Mouse (Mus musculus): ENCODE results near the gene Zfp580. TPM values are rescaled to one million over a fixed set of nuclear protein-coding genes. Genes with fewer than 3 reads are reported as not detected.
A peak's percentile ranks its signal among the peaks of the same experiment; 100 is the strongest.
"Not testable (repeated sequence)": the region's sequence is repeated elsewhere in the genome, so short reads cannot be mapped to it uniquely, and the experiment has no call there.

The Zfp580 gene
- polyA plus RNA-seq, 1 experiment from 2014 or later = 54.1 TPM

- 24% methylated on average over 8 of the region's 8 CpGs for WGBS
- Histone ChIP-seq H3K36me3 (peaks cover 20% of the 10 kb centered on the region), H3K4me3 (peak overlapping the region; percentile 72), H3K9ac (replicated peaks) (peak overlapping the region; percentile 52; the same call in 1 of the 2 replicates), H3K4me2 (replicated peaks) (peak overlapping the region; percentile 76), H3K4me1 (peaks cover 24% of the 10 kb centered on the region), H3K27ac (replicated peaks) (peak overlapping the region; percentile 94)
- H3K27me3 ChIP-seq; ATAC-seq (replicated peaks); H3K9me3 ChIP-seq: not testable (repeated sequence)
These were observed 31.8 kb upstream of the Zfp580 start for GRCm38 (mm10) chr7:5019576-5019975.

DNA sequence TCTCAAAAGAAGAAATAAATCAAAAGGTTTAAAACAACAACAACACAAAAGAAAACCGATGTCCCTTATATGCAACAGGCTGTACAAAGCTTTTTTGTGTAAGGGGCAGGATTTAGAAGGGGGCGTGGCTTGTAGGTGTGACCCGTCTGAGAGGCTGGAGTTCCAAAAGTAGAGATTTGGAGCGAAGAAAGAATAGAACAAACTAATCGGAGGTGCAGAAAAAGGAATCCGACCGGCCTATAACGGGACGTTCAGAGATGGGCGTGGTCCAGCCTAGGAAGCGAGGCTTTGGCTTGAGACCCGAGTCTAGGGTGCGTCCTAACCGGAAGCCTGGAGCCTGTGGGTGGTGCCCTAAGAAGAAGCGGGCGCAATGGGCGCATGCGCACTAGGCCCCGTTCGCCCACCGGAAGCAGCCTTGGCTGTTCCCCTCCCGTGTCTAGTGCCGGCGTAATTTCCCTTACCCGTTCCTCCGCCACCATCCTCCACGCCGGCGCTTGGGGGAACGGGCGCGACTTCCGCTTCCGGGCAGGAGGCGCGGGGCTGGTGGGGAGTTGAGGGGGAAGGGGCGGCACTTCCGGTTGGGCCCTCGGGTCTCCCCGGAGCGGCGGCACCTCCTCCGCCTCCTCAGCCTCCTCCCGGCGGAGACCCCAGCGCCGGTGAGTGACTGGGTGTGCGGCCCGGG lies 31.2 kb upstream of the Zfp580 start, which contains the start of the genes Zfp865 and Ccdc106:
Gene Zfp865, plus strand, starts transcription at position 377 of the 682 bp plus-strand sequence.
Gene Ccdc106, plus strand, starts transcription at position 554 of the 682 bp plus-strand sequence.
- peaks cover 26% of the 10 kb centered on the region for H3K36me3 ChIP-seq
- WGBS = under 1% methylated on average over 49 of the region's 49 CpGs
- peak within 1 kb of the TSS; percentile 94 for H3K27ac ChIP-seq (replicated peaks)
- H3K9ac ChIP-seq (replicated peaks) = peak within 1 kb of the TSS; percentile 87
- peak within 1 kb of the TSS; percentile 76 for H3K4me2 ChIP-seq (replicated peaks)
- peak; percentile 92 for ATAC-seq (replicated peaks)
- H3K9me3 ChIP-seq = no peaks in the 10 kb centered on the region
- H3K27me3 ChIP-seq = no peaks in the 10 kb centered on the region
- peaks cover 24% of the 10 kb centered on the region for H3K4me1 ChIP-seq
- H3K4me3 ChIP-seq = peak within 1 kb of the TSS; percentile 72

GRCm38 (mm10) chr7:5020685-5021084 lies 30.7 kb upstream of the Zfp580 start:
- peak overlapping the region; percentile 76 for H3K4me2 ChIP-seq (replicated peaks)
- peak overlapping the region; percentile 94 for H3K27ac ChIP-seq (replicated peaks)
- peaks cover 24% of the 10 kb centered on the region for H3K4me1 ChIP-seq
- H3K9me3 ChIP-seq = no peaks in the 10 kb centered on the region
- H3K36me3 ChIP-seq = peaks cover 27% of the 10 kb centered on the region
- H3K4me3 ChIP-seq = peak overlapping the region; percentile 72
- ATAC-seq (replicated peaks) = peak; percentile 64
- no peaks in the 10 kb centered on the region for H3K27me3 ChIP-seq
- 0% methylated on average over 13 of the region's 15 CpGs for WGBS
- peak overlapping the region; percentile 87 for H3K9ac ChIP-seq (replicated peaks)

GRCm38 (mm10) chr7:5021197-5021596 lies 30.1 kb upstream of the Zfp580 start:
- no peaks in the 10 kb centered on the region for H3K27me3 ChIP-seq
- H3K27ac ChIP-seq (replicated peaks) = 0 out of 2 replicates have a peak overlapping the region, but pooled peaks have one; percentile 94
- H3K36me3 ChIP-seq = peaks cover 27% of the 10 kb centered on the region
- H3K9ac ChIP-seq (replicated peaks) = peak overlapping the region; percentile 87
- peaks cover 19% of the 10 kb centered on the region for H3K4me1 ChIP-seq
- H3K9me3 ChIP-seq = no peaks in the 10 kb centered on the region
- peak overlapping the region; percentile 72 for H3K4me3 ChIP-seq
- H3K4me2 ChIP-seq (replicated peaks) = peak overlapping the region; percentile 76
- no peak for ATAC-seq (replicated peaks)
- WGBS = 48% methylated on average over 5 of the region's 5 CpGs

DNA sequence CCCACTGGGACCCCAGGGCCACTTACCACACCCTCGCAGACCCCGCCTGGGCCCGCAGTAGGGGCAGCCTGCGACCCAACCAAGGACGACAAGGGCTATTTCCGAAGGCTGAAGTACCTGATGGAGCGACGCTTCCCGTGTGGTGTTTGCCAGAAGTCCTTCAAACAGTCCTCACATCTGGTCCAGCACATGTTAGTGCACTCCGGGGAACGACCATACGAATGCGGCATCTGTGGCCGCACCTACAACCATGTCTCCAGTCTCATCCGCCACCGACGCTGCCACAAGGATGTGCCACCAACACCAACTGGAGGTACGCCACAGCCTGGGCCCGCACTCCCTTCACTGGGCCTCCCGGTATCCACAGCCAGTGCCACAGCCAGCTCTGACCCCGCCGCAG lies 21.8 kb upstream of the Zfp580 start:
- H3K9me3 ChIP-seq = no peaks in the 10 kb centered on the region
- no peak overlapping the region for H3K9ac ChIP-seq (replicated peaks)
- 95% methylated on average over 22 of the region's 22 CpGs for WGBS
- no peaks in the 10 kb centered on the region for H3K27me3 ChIP-seq
- H3K4me1 ChIP-seq = no peaks in the 10 kb centered on the region
- peaks cover 66% of the 10 kb centered on the region for H3K36me3 ChIP-seq
- no peak overlapping the region for H3K4me3 ChIP-seq
- no peak for ATAC-seq (replicated peaks)
- no peak overlapping the region for H3K4me2 ChIP-seq (replicated peaks)
- no peak overlapping the region for H3K27ac ChIP-seq (replicated peaks)

DNA sequence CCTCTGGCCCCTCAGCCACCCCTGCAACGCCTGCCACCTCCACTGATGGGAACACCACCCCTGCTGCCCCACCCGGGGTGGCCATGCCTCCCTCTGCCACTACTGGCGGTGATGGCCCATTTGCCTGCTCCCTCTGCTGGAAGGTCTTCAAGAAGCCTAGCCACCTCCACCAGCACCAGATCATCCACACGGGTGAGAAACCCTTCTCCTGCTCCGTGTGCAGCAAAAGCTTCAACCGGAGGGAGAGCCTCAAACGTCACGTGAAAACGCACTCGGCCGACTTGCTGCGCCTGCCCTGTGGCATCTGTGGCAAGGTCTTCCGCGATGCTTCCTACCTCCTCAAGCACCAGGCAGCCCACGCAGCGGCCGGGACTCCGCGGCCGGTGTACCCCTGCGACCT lies 21.4 kb upstream of the Zfp580 start:
- no peaks in the 10 kb centered on the region for H3K4me1 ChIP-seq
- 95% methylated on average over 21 of the region's 21 CpGs for WGBS
- no peaks in the 10 kb centered on the region for H3K9me3 ChIP-seq
- ATAC-seq (replicated peaks) = no peak
- H3K4me2 ChIP-seq (replicated peaks) = no peak overlapping the region
- H3K9ac ChIP-seq (replicated peaks) = no peak overlapping the region
- no peak overlapping the region for H3K27ac ChIP-seq (replicated peaks)
- no peak overlapping the region for H3K4me3 ChIP-seq
- H3K27me3 ChIP-seq = no peaks in the 10 kb centered on the region
- peaks cover 66% of the 10 kb centered on the region for H3K36me3 ChIP-seq

- no peak for ATAC-seq (replicated peaks)
- Histone ChIP-seq H3K27me3 (no peaks in the 10 kb centered on the region), H3K4me2 (replicated peaks) (no peak overlapping the region), H3K36me3 (peaks cover 71% of the 10 kb centered on the region), H3K4me3 (no peak overlapping the region), H3K27ac (replicated peaks) (no peak overlapping the region), H3K4me1 (no peaks in the 10 kb centered on the region), H3K9me3 (no peaks in the 10 kb centered on the region), H3K9ac (replicated peaks) (no peak overlapping the region)
- WGBS = 88% methylated on average over 63 of the region's 63 CpGs
These were observed 20.6 kb upstream of the Zfp580 start for GRCm38 (mm10) chr7:5030554-5031275.

DNA sequence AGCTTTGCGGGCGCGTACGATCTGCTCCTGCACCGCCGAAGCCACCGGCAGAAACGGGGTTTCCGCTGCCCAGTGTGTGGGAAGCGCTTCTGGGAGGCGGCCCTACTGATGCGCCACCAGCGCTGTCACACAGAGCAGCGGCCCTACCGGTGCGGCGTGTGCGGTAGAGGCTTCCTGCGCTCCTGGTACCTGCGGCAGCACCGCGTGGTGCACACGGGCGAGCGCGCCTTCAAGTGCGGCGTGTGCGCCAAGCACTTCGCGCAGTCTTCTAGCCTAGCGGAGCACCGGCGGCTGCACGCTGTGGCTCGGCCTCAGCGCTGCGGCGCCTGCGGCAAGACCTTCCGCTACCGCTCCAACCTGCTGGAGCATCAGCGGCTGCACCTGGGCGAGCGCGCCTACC lies 19.8 kb upstream of the Zfp580 start:
- peaks cover 79% of the 10 kb centered on the region for H3K36me3 ChIP-seq
- H3K27ac ChIP-seq (replicated peaks) = no peak overlapping the region
- H3K4me3 ChIP-seq = no peak overlapping the region
- ATAC-seq (replicated peaks) = no peak
- no peaks in the 10 kb centered on the region for H3K27me3 ChIP-seq
- H3K9me3 ChIP-seq = no peaks in the 10 kb centered on the region
- H3K9ac ChIP-seq (replicated peaks) = no peak overlapping the region
- 83% methylated on average over 46 of the region's 46 CpGs for WGBS
- no peak overlapping the region for H3K4me2 ChIP-seq (replicated peaks)
- H3K4me1 ChIP-seq = no peaks in the 10 kb centered on the region

GRCm38 (mm10) chr7:5033818-5034217 lies 17.5 kb upstream of the Zfp580 start, which contains the start of gene 4632433K11Rik:
Gene 4632433K11Rik (plus strand): TSS chr7:5034118.
- 92% methylated on average over 3 of the region's 3 CpGs for WGBS
- peaks cover 75% of the 10 kb centered on the region for H3K36me3 ChIP-seq
- H3K27me3 ChIP-seq = no peaks in the 10 kb centered on the region
- no peak within 1 kb of the TSS for H3K4me2 ChIP-seq (replicated peaks)
- H3K9me3 ChIP-seq = no peaks in the 10 kb centered on the region
- H3K9ac ChIP-seq (replicated peaks) = no peak within 1 kb of the TSS
- ATAC-seq (replicated peaks) = no peak
- no peak within 1 kb of the TSS for H3K4me3 ChIP-seq
- H3K27ac ChIP-seq (replicated peaks) = no peak within 1 kb of the TSS
- peaks cover 11% of the 10 kb centered on the region for H3K4me1 ChIP-seq

- Histone ChIP-seq H3K27ac (replicated peaks) (no peak overlapping the region), H3K4me2 (replicated peaks) (no peak overlapping the region), H3K4me3 (no peak overlapping the region), H3K9me3 (no peaks in the 10 kb centered on the region), H3K36me3 (peaks cover 57% of the 10 kb centered on the region), H3K9ac (replicated peaks) (no peak overlapping the region), H3K27me3 (no peaks in the 10 kb centered on the region), H3K4me1 (peaks cover 22% of the 10 kb centered on the region)
- 98% methylated on average over 17 of the region's 17 CpGs for WGBS
- no peak for ATAC-seq (replicated peaks)
These were observed 15.7 kb upstream of the Zfp580 start for GRCm38 (mm10) chr7:5035628-5036027.

DNA sequence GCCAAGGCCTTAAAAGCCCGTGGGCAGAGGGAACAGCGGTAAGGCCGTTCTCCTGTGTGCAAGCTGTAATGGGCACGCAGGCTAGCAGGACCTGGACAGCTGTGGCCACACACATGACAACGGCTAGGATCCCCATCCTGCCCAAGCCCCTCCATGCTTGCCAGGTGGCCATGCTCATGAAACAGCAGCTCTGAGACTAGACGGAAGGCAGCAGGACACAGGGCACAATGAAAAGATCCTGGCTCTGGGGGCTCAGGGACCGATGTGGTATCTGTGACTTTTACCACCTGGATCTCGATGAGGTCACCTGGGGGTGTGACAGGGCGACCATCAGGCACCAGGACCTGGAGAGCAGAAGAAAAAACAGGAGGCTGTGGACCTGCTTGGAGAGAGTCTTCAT lies 15.2 kb upstream of the Zfp580 start:
- Histone ChIP-seq H3K9ac (replicated peaks) (no peak overlapping the region), H3K4me1 (peaks cover 22% of the 10 kb centered on the region), H3K9me3 (no peaks in the 10 kb centered on the region), H3K27me3 (no peaks in the 10 kb centered on the region), H3K36me3 (peaks cover 51% of the 10 kb centered on the region), H3K27ac (replicated peaks) (no peak overlapping the region), H3K4me3 (no peak overlapping the region), H3K4me2 (replicated peaks) (no peak overlapping the region)
- WGBS = 95% methylated on average over 9 of the region's 9 CpGs
- ATAC-seq (replicated peaks) = no peak

- Histone ChIP-seq H3K9ac (replicated peaks) (no peak overlapping the region), H3K36me3 (peaks cover 43% of the 10 kb centered on the region), H3K4me1 (peaks cover 22% of the 10 kb centered on the region), H3K27ac (replicated peaks) (no peak overlapping the region), H3K4me3 (no peak overlapping the region), H3K9me3 (no peaks in the 10 kb centered on the region), H3K4me2 (replicated peaks) (no peak overlapping the region), H3K27me3 (no peaks in the 10 kb centered on the region)
- 93% methylated on average over 7 of the region's 7 CpGs for WGBS
- ATAC-seq (replicated peaks) = no peak
These were observed 14.3 kb upstream of the Zfp580 start for GRCm38 (mm10) chr7:5037026-5037425.

Data from forebrain, embryonic 15.5 days (tissue).